Mouse (Mus musculus): ENCODE measurements at regions not wholly inside any gene's neighbourhood (a gene's known extent, or its start where the extent isn't known, plus 50 kb on each side); places are given as distances from the start of the nearest gene placed in this dataset.
"Not testable (repeated sequence)": the region's sequence is repeated elsewhere in the genome, so short reads cannot be mapped to it uniquely, and the experiment has no call there.

DNA sequence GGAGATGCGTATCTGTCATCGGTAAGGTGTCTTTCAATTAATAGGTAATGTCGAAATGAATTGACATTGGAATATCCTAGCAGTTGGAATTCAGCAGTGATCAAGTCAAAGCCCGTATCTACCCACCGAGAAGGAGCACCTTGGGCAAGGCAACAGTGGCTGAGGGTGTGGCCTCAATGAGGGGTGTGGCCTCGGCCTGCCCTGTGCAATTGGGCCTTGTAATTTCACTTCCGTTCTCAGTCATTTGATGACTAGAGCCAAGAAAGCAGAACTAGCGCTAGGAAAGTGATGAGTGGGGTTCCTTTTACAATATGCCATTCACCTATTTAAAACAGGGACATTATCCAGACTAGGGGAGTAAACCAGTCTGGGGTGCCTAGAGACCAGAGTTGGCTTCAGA, 77.6 kb downstream of the Elovl4 start:
- ATAC-seq (ENCODE audit: extremely low read depth, insufficient number of reproducible peaks, low FRiP score, poor library complexity, severe bottlenecking), result peak; percentile 61; the same call in 1 of the 2 replicates

DNA sequence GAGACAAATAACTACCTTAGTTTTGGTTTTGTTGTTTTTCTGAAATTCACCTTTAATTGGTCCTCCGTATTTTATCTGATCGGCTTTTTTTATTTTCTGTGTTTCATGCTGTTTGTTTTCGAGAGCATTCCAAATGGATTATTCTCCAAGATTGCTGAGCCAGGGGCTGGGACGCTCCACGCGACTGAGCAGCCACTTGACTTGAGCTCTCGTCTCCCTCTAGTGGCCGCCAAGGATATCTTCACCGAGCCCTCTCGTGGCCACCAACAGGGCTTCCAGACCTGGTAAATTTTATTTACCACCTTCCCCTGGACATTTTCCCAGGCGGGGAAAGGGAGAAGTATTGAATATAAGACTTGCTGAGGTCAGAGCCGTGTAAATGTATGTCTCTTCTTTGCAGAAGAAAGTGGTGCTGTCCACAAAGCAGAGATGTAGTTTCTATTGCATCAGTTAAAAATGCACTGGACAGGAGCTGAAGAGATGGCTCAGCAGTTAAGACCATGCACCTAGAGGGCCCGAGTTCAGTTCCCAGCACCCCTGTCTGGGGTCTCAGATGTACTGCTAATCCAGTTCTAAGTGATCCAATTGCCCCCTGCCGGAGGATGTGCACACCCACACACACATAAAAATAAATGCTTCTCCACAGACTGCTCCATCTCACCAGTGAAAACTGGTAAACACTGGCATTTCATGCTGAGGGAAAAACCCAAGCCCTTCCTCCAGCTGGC, 78.5 kb downstream of the Elovl4 start:
- ATAC-seq (ENCODE audit: extremely low read depth, insufficient number of reproducible peaks, low FRiP score, poor library complexity, severe bottlenecking), result peak; percentile 84

DNA sequence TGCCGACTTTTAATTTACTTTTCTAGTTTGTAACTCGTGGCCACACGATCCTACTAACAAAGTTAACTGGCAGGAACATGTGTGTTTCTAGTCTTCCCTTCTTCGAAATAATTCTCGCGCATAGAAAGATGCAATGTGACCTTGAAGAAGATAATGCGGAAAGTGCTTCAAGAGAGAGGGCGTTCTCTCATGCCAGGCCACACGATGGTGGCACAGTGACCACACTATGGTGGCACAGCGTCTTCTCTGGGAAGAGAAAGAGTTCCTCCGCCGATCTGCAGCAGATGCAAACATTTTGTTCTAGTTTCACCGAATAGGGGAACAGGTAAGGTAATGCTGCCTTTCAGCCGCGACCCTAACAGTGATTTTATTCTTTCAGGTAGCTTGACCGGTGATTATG, 79.1 kb downstream of the Elovl4 start:
- ATAC-seq (ENCODE audit: extremely low read depth, insufficient number of reproducible peaks, low FRiP score, poor library complexity, severe bottlenecking), result no peak

DNA sequence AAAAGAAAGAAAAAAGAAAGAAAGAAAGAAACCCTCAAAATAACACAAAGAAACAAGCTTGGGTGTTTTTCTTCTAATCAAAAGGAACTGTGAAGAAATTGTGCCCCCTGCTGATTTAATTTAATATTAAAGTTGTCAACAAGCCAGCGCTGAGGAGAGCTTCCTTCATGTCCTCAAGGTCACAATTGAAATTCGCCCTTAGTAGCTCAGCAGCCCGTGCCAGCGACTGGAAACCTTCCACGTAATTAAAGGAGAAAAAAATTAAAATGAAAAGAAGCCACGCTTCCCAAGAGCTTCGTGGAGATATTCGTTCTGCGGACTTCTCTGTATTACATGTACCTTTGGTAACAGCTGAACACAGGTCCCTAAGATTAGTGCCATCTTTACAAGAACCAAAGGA, 80.0 kb downstream of the Elovl4 start:
- no peak for ATAC-seq (ENCODE audit: extremely low read depth, insufficient number of reproducible peaks, low FRiP score, poor library complexity, severe bottlenecking)

DNA sequence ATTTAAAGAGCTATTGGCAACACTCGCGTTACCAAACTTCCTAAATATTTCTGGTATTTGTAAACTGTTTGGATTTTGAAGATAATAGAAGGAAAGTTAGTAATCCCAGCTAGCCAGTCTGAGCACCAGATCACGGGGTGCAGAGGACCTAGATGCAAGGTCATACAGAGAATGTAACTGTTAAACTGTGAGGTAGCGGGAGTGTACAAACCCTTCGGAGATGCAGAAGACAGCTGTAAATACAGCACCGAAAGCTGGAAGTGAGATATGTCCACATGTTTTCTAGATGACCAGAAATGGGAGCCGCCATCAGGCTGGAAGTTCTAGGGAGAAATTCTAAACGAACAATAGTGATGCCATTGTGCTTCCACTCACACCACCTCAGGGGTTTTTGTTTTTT, 80.5 kb downstream of the Elovl4 start:
- ATAC-seq (ENCODE audit: extremely low read depth, insufficient number of reproducible peaks, low FRiP score, poor library complexity, severe bottlenecking), result no peak

DNA sequence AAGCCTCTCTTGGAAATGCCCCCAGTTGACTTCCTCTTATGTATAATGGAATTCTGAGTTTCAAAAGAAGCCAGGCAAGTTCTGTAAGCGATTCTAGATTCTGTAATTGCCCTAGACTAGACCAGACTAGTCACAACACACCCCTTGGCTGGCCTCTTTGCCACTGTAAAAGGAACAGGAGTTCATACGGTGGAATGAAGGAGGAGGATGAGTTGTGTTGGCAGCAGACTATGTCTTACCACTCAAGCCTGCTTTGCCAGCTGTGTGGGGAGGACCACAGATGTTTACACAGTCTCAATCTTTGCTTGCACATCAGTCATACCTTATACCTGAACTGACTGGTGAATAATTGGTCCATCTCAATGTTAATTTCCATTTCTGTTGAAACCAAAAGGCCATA, 85.1 kb downstream of the Elovl4 start:
- no peak for ATAC-seq (ENCODE audit: extremely low read depth, insufficient number of reproducible peaks, low FRiP score, poor library complexity, severe bottlenecking)

DNA sequence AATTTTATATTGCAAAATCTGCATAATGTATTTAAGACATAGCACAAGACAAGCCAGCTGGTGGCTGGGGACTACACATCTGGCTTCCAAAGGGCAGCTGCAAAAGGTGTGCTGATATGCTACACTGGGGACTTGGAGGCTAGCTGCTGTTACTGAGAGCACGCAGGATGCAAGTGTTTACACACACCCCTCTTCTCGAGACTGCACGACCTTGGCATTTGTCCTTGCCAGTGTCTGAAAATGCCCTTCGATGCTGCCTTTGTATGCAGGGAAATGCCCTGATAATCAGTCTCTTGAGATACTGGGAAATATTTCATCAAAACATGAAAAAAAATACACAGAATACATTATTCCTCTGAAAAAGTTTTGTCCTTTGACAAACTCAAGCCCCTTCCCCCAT, 86.3 kb downstream of the Elovl4 start:
- no peak for ATAC-seq (ENCODE audit: extremely low read depth, insufficient number of reproducible peaks, low FRiP score, poor library complexity, severe bottlenecking)

DNA sequence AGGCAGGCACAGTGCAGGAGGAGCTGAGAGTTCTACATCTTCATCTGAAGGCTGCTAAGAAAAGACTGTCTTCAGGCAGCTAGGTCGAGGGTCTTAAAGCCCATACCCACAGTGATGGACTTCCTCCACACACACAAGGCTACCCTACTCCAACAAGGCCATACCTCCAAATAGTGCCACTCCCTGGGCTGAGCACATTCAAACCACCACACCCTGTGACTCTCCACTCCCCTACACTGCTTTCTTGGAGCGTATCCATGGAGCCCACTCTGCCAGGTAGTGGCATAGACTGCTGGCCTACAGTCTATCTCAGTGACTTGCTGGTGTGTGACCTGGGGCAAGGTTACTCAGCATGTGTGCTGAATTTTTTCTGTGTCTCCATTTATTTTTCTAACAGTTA, 88.0 kb downstream of the Elovl4 start:
- ATAC-seq (ENCODE audit: extremely low read depth, insufficient number of reproducible peaks, low FRiP score, poor library complexity, severe bottlenecking), result not testable (repeated sequence)

DNA sequence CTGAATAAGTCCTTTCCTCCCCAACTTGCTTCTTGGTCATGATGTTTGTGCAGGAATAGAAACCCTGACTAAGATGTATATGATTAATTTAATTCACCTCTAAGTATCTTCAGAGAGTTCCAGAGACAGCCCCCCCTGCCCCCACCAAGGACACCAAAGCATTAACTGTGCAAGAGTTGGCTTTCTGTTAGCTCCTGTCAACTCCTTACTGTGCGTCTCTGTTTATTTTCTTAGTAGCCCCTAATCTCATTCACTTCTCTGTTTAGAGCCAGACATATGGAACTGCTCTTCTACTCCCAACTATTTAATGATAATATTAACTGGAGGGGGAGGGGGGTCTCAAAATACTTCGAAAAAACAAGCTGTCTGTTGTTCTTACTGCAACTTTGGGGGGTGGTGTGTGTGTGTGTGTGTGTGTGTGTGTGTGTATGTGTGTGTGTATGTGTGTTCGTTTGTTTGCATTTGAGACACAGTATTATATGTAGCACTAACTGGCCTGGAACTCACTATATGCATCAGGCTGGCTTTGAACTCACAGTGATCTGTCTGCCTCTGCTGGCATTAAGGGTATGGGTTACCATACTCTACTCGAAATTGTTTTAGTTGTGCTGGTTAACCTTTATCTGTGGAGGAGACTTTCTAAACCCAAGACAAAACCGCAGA, 89.8 kb downstream of the Elovl4 start:
- no peak for ATAC-seq (ENCODE audit: extremely low read depth, insufficient number of reproducible peaks, low FRiP score, poor library complexity, severe bottlenecking)

DNA sequence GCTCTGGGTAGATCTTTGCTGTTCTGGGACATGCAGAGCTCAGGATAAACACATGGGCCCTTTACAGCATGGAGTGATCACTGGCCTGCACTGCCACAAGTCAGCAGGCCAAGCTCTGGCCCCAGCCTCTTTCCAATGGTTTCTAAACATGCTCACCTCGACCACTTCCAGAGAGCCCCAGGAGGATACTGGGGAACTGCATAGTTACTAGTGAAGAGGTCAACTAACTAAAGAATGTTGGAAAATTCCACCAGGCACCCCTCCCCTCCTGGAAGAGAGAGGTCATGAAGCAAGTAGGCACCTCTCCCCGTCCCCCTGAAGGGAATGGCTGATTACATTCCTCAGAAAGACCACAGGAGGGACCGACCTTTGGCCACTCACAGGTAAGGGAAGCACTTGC, 98.7 kb downstream of the Elovl4 start:
- ATAC-seq (ENCODE audit: extremely low read depth, insufficient number of reproducible peaks, low FRiP score, poor library complexity, severe bottlenecking), result no peak

DNA sequence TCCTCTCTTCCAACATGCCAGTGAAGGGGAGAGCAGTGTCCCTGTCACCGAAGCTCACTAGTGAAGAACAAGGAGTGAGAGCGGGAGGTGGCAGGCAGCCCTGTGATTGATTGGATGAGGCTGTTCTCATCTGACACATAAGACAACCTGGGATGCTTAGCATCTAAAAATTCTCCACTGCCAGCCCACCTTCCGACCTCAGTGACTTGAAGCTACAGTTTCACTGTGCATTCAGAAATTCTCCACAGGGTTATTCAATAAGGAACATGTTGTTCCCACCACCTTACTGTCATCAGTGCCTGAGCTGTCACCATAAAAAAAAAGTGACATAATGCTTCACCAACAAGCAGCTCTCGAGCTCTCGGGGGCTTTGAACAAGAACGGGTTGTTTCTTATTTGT, 100.0 kb downstream of the Elovl4 start:
- ATAC-seq (ENCODE audit: extremely low read depth, insufficient number of reproducible peaks, low FRiP score, poor library complexity, severe bottlenecking), result no peak

DNA sequence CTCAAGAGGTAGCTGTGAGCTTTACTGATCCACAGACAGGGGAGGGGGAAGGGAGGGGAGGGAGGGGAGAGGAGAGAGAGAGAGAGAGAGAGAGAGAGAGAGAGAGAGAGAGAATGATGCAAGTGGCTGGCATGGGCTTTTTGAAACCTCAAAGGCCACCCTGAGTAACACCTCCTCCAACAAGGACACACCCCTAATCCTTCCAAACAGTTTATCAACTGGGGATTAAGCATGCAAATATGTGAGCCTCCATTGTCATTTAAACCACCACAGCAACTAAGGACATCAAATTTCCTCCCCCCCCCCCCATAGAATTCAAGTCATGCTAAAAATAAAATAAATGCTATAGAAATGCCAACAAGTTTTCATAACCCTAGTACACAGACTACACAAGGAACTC, 101.9 kb downstream of the Elovl4 start:
- ATAC-seq (ENCODE audit: extremely low read depth, insufficient number of reproducible peaks, low FRiP score, poor library complexity, severe bottlenecking), result no peak

DNA sequence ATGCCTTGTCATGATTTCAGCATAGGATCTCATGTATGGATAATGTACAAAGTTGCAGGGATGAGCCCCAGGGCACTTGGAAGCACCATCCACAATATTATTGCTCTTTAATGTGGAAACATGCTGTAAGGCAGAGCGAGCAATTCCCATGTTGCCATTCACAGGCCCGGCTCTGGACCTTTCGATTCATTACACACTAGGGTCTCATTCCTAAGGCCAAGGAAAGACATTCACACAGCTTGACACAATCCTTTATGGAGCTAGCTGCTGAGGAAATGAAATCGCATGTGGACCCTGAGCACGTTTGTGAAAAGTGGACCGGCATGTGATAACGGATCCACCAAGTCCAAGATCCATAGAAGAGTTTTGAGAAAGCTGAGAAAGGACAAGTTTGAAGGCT, 105.2 kb downstream of the Elovl4 start:
- ATAC-seq (ENCODE audit: extremely low read depth, insufficient number of reproducible peaks, low FRiP score, poor library complexity, severe bottlenecking), result no peak

DNA sequence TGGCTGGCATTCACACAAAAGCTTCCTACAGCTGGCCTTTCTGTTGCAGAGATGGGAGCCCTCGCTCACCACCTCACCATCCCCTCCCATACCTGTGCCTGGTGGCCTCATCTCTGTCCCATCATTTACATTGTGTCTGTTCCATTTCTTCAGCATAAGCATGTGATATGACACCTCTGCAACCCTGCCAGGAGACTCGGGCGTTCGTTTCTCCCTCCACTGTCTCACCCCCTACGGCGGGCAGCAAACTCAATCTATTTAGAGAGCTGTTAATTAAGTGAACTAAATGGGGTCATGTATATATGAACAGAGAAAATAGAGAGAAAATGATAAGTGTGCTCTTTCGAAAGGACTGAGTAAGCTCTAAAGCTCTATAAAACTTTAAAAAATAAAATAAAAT, 106.0 kb downstream of the Elovl4 start:
- no peak for ATAC-seq (ENCODE audit: extremely low read depth, insufficient number of reproducible peaks, low FRiP score, poor library complexity, severe bottlenecking)

DNA sequence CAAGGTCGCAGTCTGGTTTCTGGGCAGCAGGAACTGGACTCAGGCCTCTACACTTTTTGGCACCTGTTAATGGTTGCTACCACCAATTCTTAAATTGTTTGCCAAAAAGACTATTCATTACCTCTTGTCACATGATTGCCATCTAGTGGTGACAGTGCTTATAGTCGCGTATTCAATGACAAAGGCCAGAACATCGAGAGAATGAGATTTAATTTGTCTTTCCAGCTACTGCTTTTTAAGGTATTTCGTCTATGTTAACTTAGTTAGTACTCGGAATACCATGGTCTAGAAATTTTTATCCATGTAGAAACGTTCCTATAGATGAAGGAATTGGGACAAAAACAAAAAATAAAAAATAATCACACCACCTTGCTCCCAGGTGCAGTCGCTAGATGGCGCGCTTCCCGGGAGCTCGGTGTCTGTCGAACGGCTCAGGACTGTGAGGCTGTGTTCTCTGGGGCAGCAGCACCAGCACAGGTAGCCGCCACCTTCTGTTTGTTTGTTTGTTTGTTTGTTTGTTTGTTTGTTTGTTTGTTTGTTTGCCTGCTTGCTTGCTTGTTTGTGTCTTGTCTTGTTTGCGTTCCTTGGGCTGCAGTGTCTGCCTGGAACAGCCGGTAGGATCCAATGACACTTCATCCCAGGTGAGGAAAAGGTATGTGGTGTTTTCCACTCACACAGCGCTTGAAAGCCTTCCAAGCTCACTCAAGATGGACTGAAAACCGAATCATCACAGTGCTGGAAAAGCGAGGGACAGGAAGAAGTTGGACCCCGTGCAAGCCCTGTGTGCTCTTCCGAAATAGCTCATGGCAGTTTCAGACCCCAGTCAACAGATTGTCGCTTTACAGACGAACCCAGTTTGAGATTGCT, 114.5 kb downstream of the Elovl4 start:
- ATAC-seq (ENCODE audit: extremely low read depth, insufficient number of reproducible peaks, low FRiP score, poor library complexity, severe bottlenecking), result peak; percentile 75
